Mouse (Mus musculus): ENCODE results near the gene Nlgn1. TPM values are rescaled to one million over a fixed set of nuclear protein-coding genes. Genes with fewer than 3 reads are reported as not detected.

Gene Nlgn1
- polyA plus RNA-seq, 1 experiment from 2014 or later, result 0.93 TPM

GRCm38 (mm10) chr3:26223500-26223899 lies 108.8 kb downstream of the Nlgn1 start:
- H3K27me3 ChIP-seq (ENCODE audit: insufficient read depth, low read length), result no peaks in the 10 kb centered on the region
- H3K27ac ChIP-seq, result no peak overlapping the region
- ATAC-seq (replicated peaks; ENCODE audit: low FRiP score, low read depth) (no peak), DNase-seq (ENCODE audit: low spot score) (no peak)
- no peaks in the 10 kb centered on the region for H3K36me3 ChIP-seq (ENCODE audit: insufficient read depth, low read length)
- H3K4me3 ChIP-seq (replicated peaks; ENCODE audit: low read depth, low read length), result no peak overlapping the region
- 85% methylated on average over 3 of the region's 3 CpGs for WGBS
- H3K9ac ChIP-seq (ENCODE audit: low read depth, low read length), result no peak overlapping the region
- H3K9me3 ChIP-seq (replicated peaks; ENCODE audit: low read length), result no peaks in the 10 kb centered on the region
- TF ChIP-seq CTCF (IDR thresholded peaks at IDR 0.05; ENCODE audit: low read depth), result no peak
- no peak overlapping the region for H3K4me2 ChIP-seq (ENCODE audit: low read length)
- no peaks in the 10 kb centered on the region for H3K4me1 ChIP-seq (replicated peaks; ENCODE audit: insufficient read depth, low read length)

- Histone ChIP-seq H3K27ac (no peak overlapping the region), H3K27me3 (ENCODE audit: insufficient read depth, low read length) (no peaks in the 10 kb centered on the region), H3K36me3 (ENCODE audit: insufficient read depth, low read length) (no peaks in the 10 kb centered on the region), H3K9me3 (replicated peaks; ENCODE audit: low read length) (no peaks in the 10 kb centered on the region), H3K9ac (ENCODE audit: low read depth, low read length) (no peak overlapping the region), H3K4me1 (replicated peaks; ENCODE audit: insufficient read depth, low read length) (no peaks in the 10 kb centered on the region), H3K4me3 (replicated peaks; ENCODE audit: low read depth, low read length) (no peak overlapping the region), H3K4me2 (ENCODE audit: low read length) (no peak overlapping the region)
- 38% methylated on average over 5 of the region's 5 CpGs for WGBS
- TF ChIP-seq CTCF (IDR thresholded peaks at IDR 0.05; ENCODE audit: low read depth), result no peak
- DNase-seq (ENCODE audit: low spot score), result peak; percentile 39
- ATAC-seq (replicated peaks; ENCODE audit: low FRiP score, low read depth), result no peak
Measured at GRCm38 (mm10) chr3:26216231-26216630, 116.0 kb downstream of the Nlgn1 start.

- Histone ChIP-seq H3K4me1 (replicated peaks; ENCODE audit: insufficient read depth, low read length) (no peaks in the 10 kb centered on the region), H3K27me3 (ENCODE audit: insufficient read depth, low read length) (no peaks in the 10 kb centered on the region)
Measured at GRCm38 (mm10) chr3:26202702-26203101, 129.6 kb downstream of the Nlgn1 start.

GRCm38 (mm10) chr3:26201410-26201809 lies 130.8 kb downstream of the Nlgn1 start:
- TF ChIP-seq CTCF (IDR thresholded peaks at IDR 0.05; ENCODE audit: low read depth), result no peak
- no peaks in the 10 kb centered on the region for H3K36me3 ChIP-seq (ENCODE audit: insufficient read depth, low read length)
- no peaks in the 10 kb centered on the region for H3K4me1 ChIP-seq (replicated peaks; ENCODE audit: insufficient read depth, low read length)
- 43% methylated on average over 1 of the region's 1 CpGs for WGBS
- ATAC-seq (replicated peaks; ENCODE audit: low FRiP score, low read depth) (no peak), DNase-seq (ENCODE audit: low spot score) (no peak)
- H3K4me3 ChIP-seq (replicated peaks; ENCODE audit: low read depth, low read length), result no peak overlapping the region
- no peaks in the 10 kb centered on the region for H3K27me3 ChIP-seq (ENCODE audit: insufficient read depth, low read length)
- no peak overlapping the region for H3K27ac ChIP-seq
- H3K9me3 ChIP-seq (replicated peaks; ENCODE audit: low read length), result no peaks in the 10 kb centered on the region
- no peak overlapping the region for H3K4me2 ChIP-seq (ENCODE audit: low read length)
- H3K9ac ChIP-seq (ENCODE audit: low read depth, low read length), result no peak overlapping the region

More at GRCm38 (mm10) chr3:26202702-26203101, 129.6 kb downstream of the Nlgn1 start:
- no peaks in the 10 kb centered on the region for H3K36me3 ChIP-seq (ENCODE audit: insufficient read depth, low read length)
- no peak for DNase-seq (ENCODE audit: low spot score)
- no peak for TF ChIP-seq CTCF (IDR thresholded peaks at IDR 0.05; ENCODE audit: low read depth)
- no peak overlapping the region for H3K4me3 ChIP-seq (replicated peaks; ENCODE audit: low read depth, low read length)
- no peaks in the 10 kb centered on the region for H3K9me3 ChIP-seq (replicated peaks; ENCODE audit: low read length)
- H3K4me2 ChIP-seq (ENCODE audit: low read length), result no peak overlapping the region
- H3K9ac ChIP-seq (ENCODE audit: low read depth, low read length), result no peak overlapping the region
- ATAC-seq (replicated peaks; ENCODE audit: low FRiP score, low read depth), result no peak
- WGBS, result 79% methylated on average over 3 of the region's 3 CpGs
- no peak overlapping the region for H3K27ac ChIP-seq

- ATAC-seq (replicated peaks; ENCODE audit: low FRiP score, low read depth), result no peak
- no peak for TF ChIP-seq CTCF (IDR thresholded peaks at IDR 0.05; ENCODE audit: low read depth)
- DNase-seq (ENCODE audit: low spot score), result no peak
Measured at GRCm38 (mm10) chr3:26194970-26195369, 137.3 kb downstream of the Nlgn1 start.

GRCm38 (mm10) chr3:26181013-26181412 lies 151.2 kb downstream of the Nlgn1 start:
- Histone ChIP-seq H3K4me1 (replicated peaks; ENCODE audit: insufficient read depth, low read length) (no peaks in the 10 kb centered on the region), H3K36me3 (ENCODE audit: insufficient read depth, low read length) (no peaks in the 10 kb centered on the region), H3K27ac (no peak overlapping the region), H3K4me3 (replicated peaks; ENCODE audit: low read depth, low read length) (no peak overlapping the region), H3K9ac (ENCODE audit: low read depth, low read length) (no peak overlapping the region), H3K27me3 (ENCODE audit: insufficient read depth, low read length) (no peaks in the 10 kb centered on the region), H3K4me2 (ENCODE audit: low read length) (no peak overlapping the region), H3K9me3 (replicated peaks; ENCODE audit: low read length) (no peaks in the 10 kb centered on the region)
- WGBS, result 93% methylated on average over 3 of the region's 3 CpGs
- DNase-seq (ENCODE audit: low spot score) (no peak), ATAC-seq (replicated peaks; ENCODE audit: low FRiP score, low read depth) (no peak)
- TF ChIP-seq CTCF (IDR thresholded peaks at IDR 0.05; ENCODE audit: low read depth), result no peak

More at GRCm38 (mm10) chr3:26194970-26195369, 137.3 kb downstream of the Nlgn1 start:
- Histone ChIP-seq H3K4me2 (ENCODE audit: low read length) (no peak overlapping the region), H3K9me3 (replicated peaks; ENCODE audit: low read length) (no peaks in the 10 kb centered on the region), H3K4me1 (replicated peaks; ENCODE audit: insufficient read depth, low read length) (no peaks in the 10 kb centered on the region), H3K9ac (ENCODE audit: low read depth, low read length) (no peak overlapping the region), H3K27ac (no peak overlapping the region), H3K4me3 (replicated peaks; ENCODE audit: low read depth, low read length) (no peak overlapping the region), H3K36me3 (ENCODE audit: insufficient read depth, low read length) (no peaks in the 10 kb centered on the region), H3K27me3 (ENCODE audit: insufficient read depth, low read length) (no peaks in the 10 kb centered on the region)
- 82% methylated on average over 2 of the region's 2 CpGs for WGBS

- H3K27ac ChIP-seq, result no peak overlapping the region
- no peak overlapping the region for H3K9ac ChIP-seq (ENCODE audit: low read depth, low read length)
- no peak overlapping the region for H3K4me3 ChIP-seq (replicated peaks; ENCODE audit: low read depth, low read length)
- ATAC-seq (replicated peaks; ENCODE audit: low FRiP score, low read depth), result no peak
- 92% methylated on average over 4 of the region's 4 CpGs for WGBS
- H3K9me3 ChIP-seq (replicated peaks; ENCODE audit: low read length), result no peaks in the 10 kb centered on the region
- no peak for DNase-seq (ENCODE audit: low spot score)
- H3K4me1 ChIP-seq (replicated peaks; ENCODE audit: insufficient read depth, low read length), result no peaks in the 10 kb centered on the region
- TF ChIP-seq CTCF (IDR thresholded peaks at IDR 0.05; ENCODE audit: low read depth), result no peak
- no peaks in the 10 kb centered on the region for H3K36me3 ChIP-seq (ENCODE audit: insufficient read depth, low read length)
- H3K27me3 ChIP-seq (ENCODE audit: insufficient read depth, low read length), result no peaks in the 10 kb centered on the region
- no peak overlapping the region for H3K4me2 ChIP-seq (ENCODE audit: low read length)
Measured at GRCm38 (mm10) chr3:26175371-26175770, 156.9 kb downstream of the Nlgn1 start.

Measured in kidney, postnatal 0 days (tissue).